ENCODE assay signal across 39 mouse cellular contexts in genomic region chr3:94689195-94689594, GRCm38 (mm10). TPM values are rescaled to one million over a fixed set of nuclear protein-coding genes. Genes with fewer than 3 reads are reported as not detected.
"Had no signal": no experiment of that assay in that cellular context is flagged by ENCODE, and none has a peak within 500 bp of the region (broad histone marks: within the 10 kb centered on the region; RNA-seq: fewer than 3 reads in every experiment).

No protein-coding gene starts in this region.

RNA-seq across cellular contexts. Expression of gene Selenbp2, which starts 4.2 kb away (rescaled TPM):
- total RNA-seq: left cerebral cortex, postnatal 14 days; left cerebral cortex, postnatal 36 days; megakaryocyte progenitor cell, adult 5-6 weeks; monocyte, adult 5-6 weeks had no signal
- polyA plus RNA-seq: midbrain, embryonic 10.5 days; midbrain, embryonic 11.5 days; midbrain, embryonic 13.5 days; midbrain, embryonic 14.5 days; midbrain, embryonic 16.5 days; neural tube, embryonic 11.5 days; neural tube, embryonic 12.5 days had no signal

RNA-seq across cellular contexts. Expression of gene Gm10972, which starts 46.3 kb away (rescaled TPM):
- total RNA-seq: left cerebral cortex, adult 8-10 months; left cerebral cortex, postnatal 10 days; left cerebral cortex, postnatal 14 days; left cerebral cortex, postnatal 25 days; left cerebral cortex, postnatal 36 days; left cerebral cortex, postnatal 4 days; megakaryocyte progenitor cell, adult 5-6 weeks; megakaryocyte-erythroid progenitor cell, adult 5-6 weeks; midbrain, postnatal 0 days; monocyte, adult 5-6 weeks had no signal
- polyA plus RNA-seq: limb, embryonic 10.5 days; limb, embryonic 11.5 days; limb, embryonic 12.5 days; limb, embryonic 13.5 days; limb, embryonic 14.5 days; limb, embryonic 15.5 days; liver, embryonic 11.5 days; liver, embryonic 12.5 days; liver, embryonic 13.5 days; liver, embryonic 14.5 days; liver, embryonic 15.5 days; liver, embryonic 16.5 days; liver, postnatal 0 days; lung, adult 2 months; lung, embryonic 14.5 days; lung, embryonic 15.5 days; lung, embryonic 16.5 days; lung, postnatal 0 days; macrophage; midbrain, embryonic 10.5 days; midbrain, embryonic 11.5 days; midbrain, embryonic 12.5 days; midbrain, embryonic 13.5 days; midbrain, embryonic 14.5 days; midbrain, embryonic 15.5 days; midbrain, embryonic 16.5 days; midbrain, postnatal 0 days; myocyte; neural tube, embryonic 11.5 days; neural tube, embryonic 12.5 days had no signal
